8 mouse cellular contexts compared by ENCODE assay signal in the genomic region with DNA sequence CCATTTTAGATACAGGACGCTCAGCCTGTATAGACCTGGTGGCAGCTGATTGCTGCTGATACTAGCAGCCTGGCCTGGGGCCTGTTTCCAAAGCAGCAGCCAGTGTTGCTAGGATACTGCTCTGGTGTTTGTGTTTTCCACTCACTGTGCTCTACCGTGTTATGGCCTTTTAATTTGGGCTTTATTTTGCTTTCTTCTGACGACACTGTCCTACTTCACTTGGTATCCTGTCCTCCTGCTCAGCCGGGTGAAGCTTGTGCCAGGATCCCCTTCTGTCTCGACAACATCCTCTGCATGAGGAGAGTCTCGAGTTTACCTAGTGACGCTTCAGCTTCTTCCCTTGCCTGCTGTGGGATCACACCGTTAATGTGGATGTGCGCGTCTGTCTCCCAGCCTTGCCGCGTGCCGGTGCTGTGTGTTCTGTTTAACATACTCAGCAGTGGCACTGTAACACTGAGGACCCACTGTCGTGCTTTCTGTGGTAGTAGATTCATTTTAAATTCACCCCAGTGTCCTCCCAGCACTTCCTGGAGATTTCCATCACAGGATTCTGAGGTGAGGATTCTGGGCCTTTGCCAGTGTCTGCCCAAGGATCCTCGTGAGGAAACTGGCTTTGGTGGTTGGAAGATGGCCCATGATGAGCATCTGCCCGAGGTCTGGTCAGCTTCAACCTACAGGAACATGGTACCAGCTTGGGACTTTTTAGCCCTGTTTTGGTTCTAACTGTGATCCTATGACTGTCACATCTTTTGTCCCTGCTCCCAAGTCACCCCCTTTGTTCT. TPM values are rescaled to one million over a fixed set of nuclear protein-coding genes. Genes with fewer than 3 reads are reported as not detected.
DNase-seq lines count a peak whose midpoint lies in the region; ATAC-seq and TF ChIP-seq lines count a peak whose summit lies in the region.
"Had no signal": no experiment of that assay in that cellular context is flagged by ENCODE, and none has a peak within 500 bp of the region (broad histone marks: within the 10 kb centered on the region; RNA-seq: fewer than 3 reads in every experiment).

No protein-coding gene starts in this region.

- H3K4me1 ChIP-seq in limb, embryonic 14.5 days (ENCODE audit: control insufficient read depth, insufficient read depth, low read length) = no peaks in the 10 kb centered on the region
- 0 out of 2 replicates have a peak, but pooled peaks cover 6% of the 10 kb centered on the region for H3K4me1 ChIP-seq in limb, embryonic 10.5 days
- H3K4me1 ChIP-seq in forebrain, embryonic 14.5 days (ENCODE audit: control insufficient read depth, insufficient read depth, low read length) = peaks cover 10% of the 10 kb centered on the region
- no peaks in the 10 kb centered on the region for H3K4me1 ChIP-seq in hindbrain, embryonic 11.5 days (replicated peaks; ENCODE audit: control insufficient read depth, insufficient read depth, low read length)
- peaks cover 29% of the 10 kb centered on the region for H3K4me1 ChIP-seq in liver, embryonic 13.5 days (replicated peaks)

- no peaks in the 10 kb centered on the region for H3K9me3 ChIP-seq in limb, embryonic 14.5 days (ENCODE audit: control insufficient read depth, low read length)
- H3K9me3 ChIP-seq in limb, embryonic 10.5 days (replicated peaks) = no peaks in the 10 kb centered on the region
- no peaks in the 10 kb centered on the region for H3K9me3 ChIP-seq in forebrain, embryonic 14.5 days (replicated peaks; ENCODE audit: control insufficient read depth, low read length)
- no peaks in the 10 kb centered on the region for H3K9me3 ChIP-seq in hindbrain, embryonic 11.5 days (ENCODE audit: control insufficient read depth, low read length)
- no peaks in the 10 kb centered on the region for H3K9me3 ChIP-seq in liver, embryonic 13.5 days (replicated peaks)

- DNase-seq in limb, embryonic 14.5 days (ENCODE audit: low spot score) = peak; percentile 32
- DNase-seq in limb, embryonic 10.5 days (ENCODE audit: low spot score) = no peak
- peak; percentile 82 for DNase-seq in forebrain, embryonic 14.5 days (ENCODE audit: low spot score)
- peak; percentile 25 for DNase-seq in hindbrain, embryonic 11.5 days (ENCODE audit: low spot score)
- DNase-seq in liver, embryonic 13.5 days = no peak
- peak; percentile 53 to 68 for DNase-seq in right cerebral cortex, postnatal 10 days (ENCODE audit: low spot score in 2 of 2)
- DNase-seq in ovary, postnatal 10 days (ENCODE audit: low spot score) = no peak

- 69% methylated on average over 16 of the region's 16 CpGs for WGBS in limb, embryonic 14.5 days
- 84% methylated on average over 16 of the region's 16 CpGs for WGBS in limb, embryonic 10.5 days
- WGBS in forebrain, embryonic 14.5 days = 60% methylated on average over 16 of the region's 16 CpGs
- 73% methylated on average over 16 of the region's 16 CpGs for WGBS in hindbrain, embryonic 11.5 days
- WGBS in liver, embryonic 13.5 days (ENCODE audit: insufficient replicate concordance) = 76% methylated on average over 16 of the region's 16 CpGs

- H3K9ac ChIP-seq in limb, embryonic 14.5 days (ENCODE audit: low read depth, low read length, severe bottlenecking) = no peak overlapping the region
- H3K9ac ChIP-seq in forebrain, embryonic 14.5 days (ENCODE audit: low read length) = peak overlapping the region; percentile 35
- no peak overlapping the region for H3K9ac ChIP-seq in hindbrain, embryonic 11.5 days (ENCODE audit: low read depth, low read length)
- no peak overlapping the region for H3K9ac ChIP-seq in liver, embryonic 13.5 days

- no peak overlapping the region for H3K4me2 ChIP-seq in limb, embryonic 14.5 days (replicated peaks; ENCODE audit: low read depth, low read length, severe bottlenecking)
- H3K4me2 ChIP-seq in forebrain, embryonic 14.5 days (ENCODE audit: low read length) = no peak overlapping the region
- no peak overlapping the region for H3K4me2 ChIP-seq in hindbrain, embryonic 11.5 days (replicated peaks; ENCODE audit: low read depth, low read length)
- H3K4me2 ChIP-seq in liver, embryonic 13.5 days = no peak overlapping the region

- no peak for ATAC-seq in limb, embryonic 14.5 days (ENCODE audit: low FRiP score, low read depth)
- peak; percentile 78 for ATAC-seq in forebrain, embryonic 14.5 days
- peak; percentile 29; the same call in 1 of the 2 replicates for ATAC-seq in hindbrain, embryonic 11.5 days (ENCODE audit: low FRiP score)
- peak; percentile 60 for ATAC-seq in liver, embryonic 13.5 days (ENCODE audit: low read depth)

- H3K4me3 ChIP-seq in limb, embryonic 14.5 days (replicated peaks; ENCODE audit: low read length) = no peak overlapping the region
- no peak overlapping the region for H3K4me3 ChIP-seq in limb, embryonic 10.5 days
- no peak overlapping the region for H3K4me3 ChIP-seq in forebrain, embryonic 14.5 days (ENCODE audit: low read depth, low read length)
- H3K4me3 ChIP-seq in hindbrain, embryonic 11.5 days (ENCODE audit: low read depth, low read length) = no peak overlapping the region
- no peak overlapping the region for H3K4me3 ChIP-seq in liver, embryonic 13.5 days (replicated peaks)
- H3K4me3 ChIP-seq: megakaryocyte, embryonic 14.5 days had no signal

- no peak for TF ChIP-seq POLR2A in limb, embryonic 14.5 days (IDR thresholded peaks at IDR 0.05; ENCODE audit: borderline replicate concordance, extremely low read depth, insufficient read depth, insufficient read length)

- peaks cover 36% of the 10 kb centered on the region for H3K36me3 ChIP-seq in limb, embryonic 14.5 days (ENCODE audit: control insufficient read depth, insufficient read depth, low read length)
- H3K36me3 ChIP-seq in limb, embryonic 10.5 days = peaks cover 40% of the 10 kb centered on the region
- peaks cover 59% of the 10 kb centered on the region for H3K36me3 ChIP-seq in forebrain, embryonic 14.5 days (ENCODE audit: control insufficient read depth, insufficient read depth, low read length)
- no peaks in the 10 kb centered on the region for H3K36me3 ChIP-seq in hindbrain, embryonic 11.5 days (ENCODE audit: control insufficient read depth, insufficient read depth, low read length)
- H3K36me3 ChIP-seq in liver, embryonic 13.5 days = peaks cover 48% of the 10 kb centered on the region

- H3K27me3 ChIP-seq in limb, embryonic 14.5 days (ENCODE audit: control insufficient read depth, insufficient read depth, low read length) = no peaks in the 10 kb centered on the region
- no peaks in the 10 kb centered on the region for H3K27me3 ChIP-seq in limb, embryonic 10.5 days (ENCODE audit: low read depth, poor library complexity, severe bottlenecking)
- no peaks in the 10 kb centered on the region for H3K27me3 ChIP-seq in forebrain, embryonic 14.5 days (replicated peaks; ENCODE audit: control insufficient read depth, insufficient read depth, low read length)
- no peaks in the 10 kb centered on the region for H3K27me3 ChIP-seq in hindbrain, embryonic 11.5 days (ENCODE audit: control insufficient read depth, insufficient read depth, low read length)
- no peaks in the 10 kb centered on the region for H3K27me3 ChIP-seq in liver, embryonic 13.5 days

- no peak overlapping the region for H3K27ac ChIP-seq in limb, embryonic 14.5 days (replicated peaks; ENCODE audit: low read depth, low read length)
- H3K27ac ChIP-seq in limb, embryonic 10.5 days = no peak overlapping the region
- H3K27ac ChIP-seq in forebrain, embryonic 14.5 days (ENCODE audit: low read depth, low read length) = peak overlapping the region; percentile 75
- H3K27ac ChIP-seq in hindbrain, embryonic 11.5 days (ENCODE audit: low read depth, low read length) = no peak overlapping the region
- no peak overlapping the region for H3K27ac ChIP-seq in liver, embryonic 13.5 days

RNA-seq across cellular contexts. Expression of a gene that starts 50.6 kb away (rescaled TPM):
- polyA plus RNA-seq in limb, embryonic 14.5 days (2012; rRNA removed) = 154 and 159 TPM in 2 replicates
- 42.0 and 49.9 TPM in 2 replicates for polyA plus RNA-seq in limb, embryonic 14.5 days (2014; fragmentation: Nextera tagmentation; extraction: Ambion mirVana)
- 41.7 and 43.6 TPM in 2 replicates for polyA plus RNA-seq in limb, embryonic 10.5 days (2016; fragmentation: Nextera tagmentation; extraction: Ambion mirVana)
- 30.5 and 30.7 TPM in 2 replicates for polyA plus RNA-seq in forebrain, embryonic 14.5 days (2014; fragmentation: Nextera tagmentation; extraction: Ambion mirVana)
- 46.6 and 47.0 TPM in 2 replicates for polyA plus RNA-seq in hindbrain, embryonic 11.5 days (2014; fragmentation: Nextera tagmentation; extraction: Ambion mirVana)
- polyA plus RNA-seq in liver, embryonic 13.5 days (2015; fragmentation: Nextera tagmentation; extraction: Ambion mirVana) = 48.4 and 52.8 TPM in 2 replicates

Comparison
In these comparisons a context has a peak if more than half of its experiments do, and no peak if none do; other contexts are left out.
1. DNase-seq: peak in limb, embryonic 14.5 days (single experiment), forebrain, embryonic 14.5 days (single experiment), hindbrain, embryonic 11.5 days (single experiment) and right cerebral cortex, postnatal 10 days (2 of 2); none in limb, embryonic 10.5 days (single experiment), liver, embryonic 13.5 days (single experiment) and ovary, postnatal 10 days (single experiment).